Comparison of ENCODE assay signal across 8 mouse cellular contexts in the genomic region with DNA sequence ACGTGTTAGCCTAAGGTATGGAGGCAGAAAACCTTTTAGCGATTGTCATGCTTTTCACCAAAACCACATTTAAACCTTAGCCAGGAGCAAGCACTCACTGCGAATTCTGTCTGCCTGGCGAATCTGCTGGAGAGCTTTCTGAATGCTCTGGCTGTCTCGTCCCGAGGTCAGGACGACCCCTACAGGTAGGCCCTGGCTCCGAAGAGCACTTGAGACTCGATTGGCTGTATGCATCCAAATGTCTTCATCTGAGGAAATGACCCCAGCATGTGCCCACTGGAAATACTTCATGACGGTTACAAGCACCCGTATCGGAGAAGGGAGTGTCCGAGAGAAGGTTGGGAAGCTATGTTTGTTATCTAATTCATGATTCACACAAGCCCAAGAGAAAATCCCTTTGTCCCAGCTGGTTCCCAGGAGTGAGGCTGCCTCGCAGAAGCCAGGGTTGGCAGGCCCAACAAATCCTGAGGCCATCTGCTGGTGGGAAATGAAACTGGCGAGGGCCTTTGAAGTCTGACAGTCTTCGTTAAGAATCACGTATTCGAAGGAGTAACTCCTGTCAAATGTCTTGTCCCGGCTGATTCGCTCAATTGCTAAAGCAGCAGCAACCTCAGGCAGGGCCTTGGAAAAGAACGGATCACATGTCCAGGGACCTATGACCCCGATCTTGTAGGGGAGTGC. TPM values are rescaled to one million over a fixed set of nuclear protein-coding genes. Genes with fewer than 3 reads are reported as not detected.
A peak's percentile ranks its signal among the peaks of the same experiment; 100 is the strongest.
DNase-seq lines count a peak whose midpoint lies in the region; ATAC-seq and TF ChIP-seq lines count a peak whose summit lies in the region.

No protein-coding gene starts in this region.

- H3K9ac ChIP-seq in heart, embryonic 14.5 days (ENCODE audit: low read length) = no peak overlapping the region
- no peak overlapping the region for H3K9ac ChIP-seq in kidney, postnatal 0 days (ENCODE audit: low read depth, low read length)
- no peak overlapping the region for H3K9ac ChIP-seq in liver, embryonic 14.5 days (replicated peaks)

- peak; percentile 6 for DNase-seq in urinary bladder, postnatal 14 days (ENCODE audit: low spot score)
- DNase-seq in urinary bladder, postnatal 25 days (ENCODE audit: low spot score) = no peak
- DNase-seq in embryo, embryonic 11.5 days (ENCODE audit: low read depth, low spot score) = peak; percentile 17
- DNase-seq in kidney, postnatal 0 days (ENCODE audit: low spot score) = peak; percentile 51
- no peak for DNase-seq in liver, embryonic 14.5 days (ENCODE audit: low read depth in 3 of 3, low spot score in 3 of 3)
- peak; percentile 72 for DNase-seq in retina, postnatal 1 day

- H3K27ac ChIP-seq in heart, embryonic 14.5 days (replicated peaks in 1 of 2; ENCODE audit: control insufficient read depth in 1 of 2, insufficient read depth in 1 of 2, low read depth in 2 of 2, low read length in 2 of 2) = no peak overlapping the region
- H3K27ac ChIP-seq in kidney, postnatal 0 days = no peak overlapping the region
- no peak overlapping the region for H3K27ac ChIP-seq in liver, embryonic 14.5 days

- WGBS in heart, embryonic 14.5 days = 27% methylated on average over 22 of the region's 22 CpGs
- WGBS in kidney, postnatal 0 days = 41% methylated on average over 22 of the region's 22 CpGs
- WGBS in liver, embryonic 14.5 days (ENCODE audit: insufficient replicate concordance) = 39% methylated on average over 22 of the region's 22 CpGs

- ATAC-seq in heart, embryonic 14.5 days (ENCODE audit: insufficient number of reproducible peaks, insufficient read depth, low FRiP score, low read depth) = no peak
- peak; percentile 59 for ATAC-seq in kidney, postnatal 0 days (replicated peaks; ENCODE audit: low FRiP score, low read depth)
- ATAC-seq in liver, embryonic 14.5 days (ENCODE audit: insufficient read depth) = no peak
- no peak for ATAC-seq in erythroblast, adult 5-6 weeks (replicated peaks; ENCODE audit: low FRiP score, poor library complexity, severe bottlenecking)

- no peaks in the 10 kb centered on the region for H3K27me3 ChIP-seq in heart, embryonic 14.5 days (ENCODE audit: control insufficient read depth, insufficient read depth, low read length)
- H3K27me3 ChIP-seq in kidney, postnatal 0 days (ENCODE audit: insufficient read depth, low read length) = no peaks in the 10 kb centered on the region
- no peaks in the 10 kb centered on the region for H3K27me3 ChIP-seq in liver, embryonic 14.5 days (ENCODE audit: control insufficient read depth, insufficient read depth, low read length)

- H3K9me3 ChIP-seq in heart, embryonic 14.5 days (ENCODE audit: control insufficient read depth, low read length) = no peaks in the 10 kb centered on the region
- H3K9me3 ChIP-seq in kidney, postnatal 0 days (replicated peaks; ENCODE audit: low read length) = no peaks in the 10 kb centered on the region
- H3K9me3 ChIP-seq in liver, embryonic 14.5 days (ENCODE audit: control insufficient read depth, low read length) = no peaks in the 10 kb centered on the region

- H3K36me3 ChIP-seq in heart, embryonic 14.5 days (ENCODE audit: control insufficient read depth, insufficient read depth, low read length) = no peaks in the 10 kb centered on the region
- H3K36me3 ChIP-seq in kidney, postnatal 0 days (ENCODE audit: insufficient read depth, low read length) = no peaks in the 10 kb centered on the region
- no peaks in the 10 kb centered on the region for H3K36me3 ChIP-seq in liver, embryonic 14.5 days (replicated peaks; ENCODE audit: control insufficient read depth, insufficient read depth, low read depth)

- TF ChIP-seq CTCF in kidney, postnatal 0 days (IDR thresholded peaks at IDR 0.05; ENCODE audit: low read depth) = peak; percentile 66
- peak; percentile 47; the same call in 1 of the 2 replicates for TF ChIP-seq CTCF in liver, embryonic 14.5 days (IDR thresholded peaks at IDR 0.05; ENCODE audit: low read depth)

- peak overlapping the region; percentile 39 for H3K4me2 ChIP-seq in heart, embryonic 14.5 days (ENCODE audit: low read length)
- no peak overlapping the region for H3K4me2 ChIP-seq in kidney, postnatal 0 days (ENCODE audit: low read length)
- H3K4me2 ChIP-seq in liver, embryonic 14.5 days (ENCODE audit: low read depth) = no peak overlapping the region

- no peaks in the 10 kb centered on the region for H3K4me1 ChIP-seq in heart, embryonic 14.5 days (ENCODE audit: control insufficient read depth in 2 of 2, insufficient read depth in 2 of 2, low read length in 2 of 2)
- H3K4me1 ChIP-seq in kidney, postnatal 0 days (replicated peaks; ENCODE audit: insufficient read depth, low read length) = no peaks in the 10 kb centered on the region
- no peaks in the 10 kb centered on the region for H3K4me1 ChIP-seq in liver, embryonic 14.5 days (replicated peaks; ENCODE audit: control insufficient read depth in 2 of 2, insufficient read depth in 2 of 2, low read length in 1 of 2)

- no peak for TF ChIP-seq EP300 in liver, embryonic 14.5 days (IDR thresholded peaks at IDR 0.05; ENCODE audit: low read depth)

- H3K4me3 ChIP-seq in heart, embryonic 14.5 days (ENCODE audit: control insufficient read depth in 1 of 2, insufficient read depth in 1 of 2, low read depth in 1 of 2, low read length in 2 of 2) = no peak overlapping the region
- H3K4me3 ChIP-seq in kidney, postnatal 0 days (replicated peaks; ENCODE audit: low read depth, low read length) = no peak overlapping the region
- no peak overlapping the region for H3K4me3 ChIP-seq in liver, embryonic 14.5 days (ENCODE audit: insufficient read depth in 1 of 2, low read depth in 2 of 2, low read length in 2 of 2)

RNA-seq across cellular contexts. Expression of gene Gucy2f, which starts 7.6 kb away (rescaled TPM):
- polyA plus RNA-seq in heart, embryonic 14.5 days (2014; fragmentation: Nextera tagmentation; extraction: Ambion mirVana) = not detected in 2 replicates
- not detected in 2 replicates for polyA plus RNA-seq in kidney, postnatal 0 days (2015; fragmentation: Nextera tagmentation; extraction: Ambion mirVana)
- polyA plus RNA-seq in liver, embryonic 14.5 days (2012; rRNA removed) = not detected in 2 replicates
- polyA plus RNA-seq in liver, embryonic 14.5 days (2014; fragmentation: Nextera tagmentation; extraction: Ambion mirVana) = not detected in 2 replicates
- total RNA-seq in erythroblast, adult 5-6 weeks (2015; ENCODE audit: low replicate concordance) = not detected in 2 replicates
- total RNA-seq in erythroblast, adult 5-6 weeks (2017; ENCODE audit: low replicate concordance) = not detected in 2 replicates

RNA-seq across cellular contexts. Expression of gene Nxt2, which starts 37.4 kb away (rescaled TPM):
- polyA plus RNA-seq in heart, embryonic 14.5 days (2014; fragmentation: Nextera tagmentation; extraction: Ambion mirVana) = 10.8 and 14.1 TPM in 2 replicates
- polyA plus RNA-seq in kidney, postnatal 0 days (2015; fragmentation: Nextera tagmentation; extraction: Ambion mirVana) = 29.9 and 32.6 TPM in 2 replicates
- polyA plus RNA-seq in liver, embryonic 14.5 days (2012; rRNA removed) = 1.9 and 2.2 TPM in 2 replicates
- polyA plus RNA-seq in liver, embryonic 14.5 days (2014; fragmentation: Nextera tagmentation; extraction: Ambion mirVana) = 7.3 TPM in 2 replicates
- 7.5 and 7.9 TPM in 2 replicates for total RNA-seq in erythroblast, adult 5-6 weeks (2015; ENCODE audit: low replicate concordance)
- 3.6 and 4.5 TPM in 2 replicates for total RNA-seq in erythroblast, adult 5-6 weeks (2017; ENCODE audit: low replicate concordance)

Comparison
In these comparisons a context has a peak if more than half of its experiments do, and no peak if none do; other contexts are left out.
1. DNase-seq: peak in urinary bladder, postnatal 14 days (single experiment), embryo, embryonic 11.5 days (single experiment), kidney, postnatal 0 days (single experiment) and retina, postnatal 1 day (single experiment); none in urinary bladder, postnatal 25 days (single experiment) and liver, embryonic 14.5 days (0 of 3).